Comparison of ENCODE assay signal across 20 mouse cellular contexts in the genomic region with DNA sequence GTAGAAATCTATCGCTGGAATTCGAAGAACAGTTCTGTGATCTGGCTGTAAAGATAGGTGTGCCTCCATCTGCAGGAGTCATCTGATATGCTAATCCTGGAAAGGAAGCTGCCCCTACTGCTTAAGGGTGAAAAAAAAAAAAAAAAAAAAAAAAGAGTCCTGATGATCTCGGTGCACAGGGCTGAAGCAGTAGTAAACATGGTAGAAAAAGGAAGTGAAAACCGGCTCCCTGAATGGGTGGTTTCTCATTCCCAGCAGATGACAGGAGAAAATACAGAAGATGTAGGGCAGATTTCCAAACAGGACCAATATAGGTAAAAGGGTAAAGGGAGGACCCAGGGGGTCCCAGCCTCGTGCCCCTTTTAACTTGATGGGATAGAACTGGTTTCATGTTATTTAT. TPM values are rescaled to one million over a fixed set of nuclear protein-coding genes. Genes with fewer than 3 reads are reported as not detected.
DNase-seq lines count a peak whose midpoint lies in the region; ATAC-seq and TF ChIP-seq lines count a peak whose summit lies in the region.
"Had no signal": no experiment of that assay in that cellular context is flagged by ENCODE, and none has a peak within 500 bp of the region (broad histone marks: within the 10 kb centered on the region; RNA-seq: fewer than 3 reads in every experiment).

No protein-coding gene starts in this region.

- H3K4me3 ChIP-seq in ES-E14 (ENCODE audit: insufficient read depth in 1 of 2, low read depth in 1 of 2, low read length in 2 of 2, poor library complexity in 1 of 2, severe bottlenecking in 1 of 2) = no peak overlapping the region
- H3K4me3 ChIP-seq: embryonic facial prominence, embryonic 10.5 days; embryonic facial prominence, embryonic 12.5 days; forebrain, embryonic 13.5 days; forebrain, embryonic 15.5 days had no signal

- no peak overlapping the region for H3K27ac ChIP-seq in ES-E14 (ENCODE audit: insufficient read depth, low read depth, low read length, poor library complexity, severe bottlenecking)
- H3K27ac ChIP-seq: embryonic facial prominence, embryonic 10.5 days; embryonic facial prominence, embryonic 12.5 days; forebrain, embryonic 13.5 days; forebrain, embryonic 15.5 days had no signal

- in situ Hi-C loops in ES-E14 (cut with MboI; ENCODE audit: low sequenced_read_pairs in 2 of 2, unreplicated experiment in 2 of 2) = loop anchor here in 1 of 2 experiments (25.0 kb wide), 1 partner anchor 736 kb away; the partner anchor contains the start of gene Onecut1

- no peak overlapping the region for H3K9ac ChIP-seq in ES-E14 (ENCODE audit: insufficient read depth, low read depth, low read length, poor library complexity, severe bottlenecking)
- H3K9ac ChIP-seq: embryonic facial prominence, embryonic 12.5 days; forebrain, embryonic 13.5 days; forebrain, embryonic 15.5 days; forebrain, postnatal 0 days had no signal

- H3K9me3 ChIP-seq in ES-E14 (ENCODE audit: control insufficient read depth, insufficient read depth, low read depth, low read length) = no peaks in the 10 kb centered on the region
- H3K9me3 ChIP-seq: embryonic facial prominence, embryonic 10.5 days; embryonic facial prominence, embryonic 12.5 days; forebrain, embryonic 13.5 days; forebrain, embryonic 15.5 days had no signal

- H3K36me3 ChIP-seq in ES-E14 (ENCODE audit: control insufficient read depth, insufficient read depth, low read length, poor library complexity, severe bottlenecking) = no peaks in the 10 kb centered on the region
- H3K36me3 ChIP-seq: embryonic facial prominence, embryonic 10.5 days; embryonic facial prominence, embryonic 12.5 days; forebrain, embryonic 15.5 days had no signal

- peak; percentile 59 for ATAC-seq in granulocyte monocyte progenitor cell, adult 5-6 weeks (replicated peaks; ENCODE audit: poor library complexity, severe bottlenecking)
- peak; percentile 60 for ATAC-seq in megakaryocyte progenitor cell, adult 5-6 weeks (replicated peaks; ENCODE audit: poor library complexity)
- ATAC-seq: forebrain, embryonic 13.5 days; forebrain, embryonic 15.5 days; forebrain, postnatal 0 days had no signal

- no peak for DNase-seq in ES-E14 (ENCODE audit: low read depth, low spot score)
- DNase-seq in adrenal gland, adult (ENCODE audit: inconsistent age in 2 of 2, low spot score in 1 of 2) = no peak
- no peak for DNase-seq in retina, postnatal 1 day
- DNase-seq in embryo, embryonic 10 days (ENCODE audit: low spot score) = no peak
- DNase-seq: adrenal gland, adult 8-10 months; adrenal gland, postnatal 14 days; adrenal gland, postnatal 36 days; cerebellum, adult 11-12 months; cerebellum, adult 2 months; cerebellum, adult 9-10 months; cerebellum, postnatal 10 days; cerebellum, postnatal 25 days; forebrain, postnatal 0 days had no signal

- H3K4me1 ChIP-seq in ES-E14 (ENCODE audit: control insufficient read depth in 2 of 2, insufficient read depth in 2 of 2, low read length in 2 of 2, poor library complexity in 1 of 2) = no peaks in the 10 kb centered on the region
- H3K4me1 ChIP-seq: embryonic facial prominence, embryonic 10.5 days; embryonic facial prominence, embryonic 12.5 days; forebrain, embryonic 13.5 days; forebrain, embryonic 15.5 days had no signal

TF ChIP-seq in ES-E14, 5 proteins besides CTCF, POLR2A, EP300 and RAD21:
- 0 out of 2 replicates have a peak, but pooled peaks have one; percentile 38 for TF ChIP-seq ZNF384 (IDR thresholded peaks at IDR 0.05; ENCODE audit: low read depth, low read length)
- no peak for TF ChIP-seq HCFC1 (IDR thresholded peaks at IDR 0.05; ENCODE audit: borderline replicate concordance, insufficient read depth, low read length)

RNA-seq across cellular contexts. Expression of gene Wdr72, which starts 16.1 kb away (rescaled TPM):
- total RNA-seq in ES-E14 (2012; rRNA removed) = 0.05 and 0.18 TPM in 2 replicates
- not detected in 2 replicates for total RNA-seq in granulocyte monocyte progenitor cell, adult 5-6 weeks (2014; fragmentation: Nextera tagmentation)
- total RNA-seq in granulocyte monocyte progenitor cell, adult 5-6 weeks (2017) = not detected in 2 replicates
- total RNA-seq in megakaryocyte progenitor cell, adult 5-6 weeks (2015) = not detected in 2 replicates
- not detected in 2 replicates for total RNA-seq in megakaryocyte progenitor cell, adult 5-6 weeks (2017)
- total RNA-seq: adrenal gland, postnatal 36 days; MEL had no signal
